Mouse (Mus musculus) fat pad, adult 2 months (tissue): ENCODE data around the gene Pip5k1b.

Source experiments
- DNase-seq: peaks from one replicate; pipeline ENCODE4 v3.0.0-alpha.2; 2011; ENCODE audit warnings: low read depth, low spot score; ENCODE audit errors: extremely low read depth

The Pip5k1b gene

GRCm38 (mm10) chr19:24352298-24352959 lies 203.2 kb downstream of the Pip5k1b start:
- DNase-seq, result no peak

DNA sequence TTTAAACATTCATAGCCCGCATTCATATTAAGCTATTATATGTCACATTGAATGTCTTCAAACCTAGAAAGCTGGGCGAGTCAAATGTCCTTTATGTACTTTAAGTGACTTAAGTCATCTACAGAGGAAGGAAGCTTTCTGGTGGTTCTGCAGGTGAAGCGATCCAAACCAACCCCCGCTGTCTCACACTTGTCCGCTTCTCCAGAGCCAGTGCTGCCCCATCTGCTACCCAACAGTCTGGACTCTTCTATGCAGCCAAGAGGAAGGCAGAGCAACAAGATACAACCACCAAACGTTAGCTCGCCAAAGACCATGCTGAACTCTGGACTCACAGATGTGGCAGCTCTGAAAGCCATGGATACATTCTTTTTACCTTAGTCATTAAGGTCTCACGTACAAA lies 211.2 kb downstream of the Pip5k1b start:
- DNase-seq, result no peak

DNA sequence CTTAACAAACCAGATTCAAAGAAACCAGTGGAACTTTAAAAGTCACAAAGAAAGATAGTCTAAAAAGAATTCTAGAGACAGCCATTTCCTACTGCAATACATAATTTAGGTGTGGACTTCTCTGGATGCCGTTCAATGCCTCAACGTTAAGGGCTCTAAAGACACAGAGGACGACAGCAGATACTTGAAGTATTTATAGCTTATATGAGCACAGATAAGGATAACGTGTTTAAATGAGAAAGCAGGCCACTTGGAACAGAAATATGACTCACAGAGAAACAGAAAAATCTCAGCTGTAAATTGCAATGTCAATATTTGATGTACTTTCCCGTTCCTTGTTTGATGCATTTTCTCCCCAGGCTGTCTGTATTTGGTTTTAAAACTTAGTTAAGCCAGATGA lies 212.9 kb downstream of the Pip5k1b start:
- DNase-seq, result no peak

- DNase-seq, result no peak
Measured at GRCm38 (mm10) chr19:24336370-24337076, 219.1 kb downstream of the Pip5k1b start.

DNA sequence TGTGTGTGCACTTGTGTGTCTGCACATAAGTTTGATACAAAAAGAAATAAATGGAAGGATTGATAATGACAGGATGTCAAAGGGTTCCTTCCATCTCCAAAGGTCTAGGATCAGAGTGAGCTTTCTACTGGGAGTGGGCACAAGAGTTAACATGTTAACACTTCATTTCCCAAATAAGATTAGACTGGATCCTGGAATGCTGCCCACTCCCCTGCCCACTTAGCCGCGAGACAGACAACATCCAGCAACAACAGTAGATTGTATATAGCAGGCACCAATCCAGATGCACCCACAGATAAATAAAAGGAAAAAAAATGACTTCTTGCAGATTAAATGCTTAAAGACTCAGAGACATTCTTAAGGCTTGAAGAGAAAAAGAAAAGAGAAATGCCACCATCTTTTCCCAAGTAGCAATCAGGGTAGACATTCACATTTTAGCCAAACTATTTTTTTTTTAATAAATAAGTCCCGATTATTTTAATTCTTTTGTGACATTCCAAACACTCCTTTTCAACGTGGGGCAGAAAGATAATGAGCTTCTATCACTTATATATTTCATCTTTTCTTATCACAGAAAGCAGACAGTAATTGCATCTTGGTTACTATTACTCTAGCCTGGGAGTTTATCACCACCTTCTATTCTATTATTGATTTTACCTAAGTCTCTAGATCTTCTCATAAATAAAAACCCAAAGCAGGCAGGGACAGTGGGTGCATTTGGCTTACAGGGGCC lies 219.9 kb downstream of the Pip5k1b start:
- no peak for DNase-seq

DNA sequence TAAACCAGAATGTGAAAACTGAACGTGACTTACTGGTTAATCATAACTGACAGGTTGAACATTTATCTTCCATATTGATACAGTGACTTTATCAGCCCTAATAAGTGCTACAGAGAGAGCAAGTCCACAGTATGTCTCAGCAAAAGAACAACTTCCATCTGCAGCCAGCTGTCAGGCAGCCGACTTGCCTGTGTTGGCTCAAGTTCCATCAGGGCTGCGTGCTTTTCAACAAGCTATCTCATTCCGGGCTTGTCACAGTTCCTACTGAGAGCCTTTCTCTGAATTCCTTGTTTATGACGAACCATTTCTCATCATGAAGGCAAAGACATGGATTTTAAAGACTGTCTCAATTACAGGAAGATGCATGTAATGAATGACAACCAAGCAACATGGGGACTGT lies 222.7 kb downstream of the Pip5k1b start:
- no peak for DNase-seq

DNA sequence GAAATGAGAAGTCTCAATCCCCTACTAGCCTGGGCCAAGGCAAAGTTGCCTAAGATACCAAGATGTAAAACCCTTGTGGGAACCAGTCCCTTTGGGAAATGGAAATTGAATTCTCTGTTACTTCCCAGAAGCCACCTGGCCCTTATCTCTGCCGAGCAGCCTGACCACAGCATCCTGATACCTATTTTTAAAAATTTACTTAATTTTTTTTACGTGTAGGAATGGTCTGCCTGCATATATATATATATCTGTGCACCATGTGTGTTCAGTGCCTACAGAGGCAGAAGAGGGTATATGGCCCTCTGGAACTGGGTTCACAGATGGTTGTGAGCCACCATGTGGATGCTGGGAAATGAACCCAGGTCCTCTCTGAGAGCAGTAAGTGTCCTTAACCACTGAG lies 224.4 kb downstream of the Pip5k1b start:
- DNase-seq, result no peak

DNA sequence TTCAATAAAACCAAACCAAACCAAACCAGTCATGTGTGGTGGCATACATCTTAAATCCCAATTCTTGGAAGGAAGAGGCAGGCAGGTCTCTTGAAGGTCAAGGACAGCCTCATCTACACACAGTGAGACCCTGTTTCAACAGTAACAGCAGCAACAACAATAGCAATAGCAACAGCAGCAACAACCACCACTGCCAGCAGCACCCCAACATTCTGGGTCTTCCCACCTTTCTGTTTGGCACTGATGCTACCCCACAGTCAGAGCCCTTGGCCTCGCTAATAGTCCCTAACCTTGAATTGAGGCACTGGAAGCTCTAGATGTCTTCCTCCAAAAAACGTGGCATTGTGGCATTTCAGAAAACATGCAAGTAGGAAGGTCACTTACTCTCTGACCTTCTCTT lies 225.3 kb downstream of the Pip5k1b start:
- no peak for DNase-seq

DNA sequence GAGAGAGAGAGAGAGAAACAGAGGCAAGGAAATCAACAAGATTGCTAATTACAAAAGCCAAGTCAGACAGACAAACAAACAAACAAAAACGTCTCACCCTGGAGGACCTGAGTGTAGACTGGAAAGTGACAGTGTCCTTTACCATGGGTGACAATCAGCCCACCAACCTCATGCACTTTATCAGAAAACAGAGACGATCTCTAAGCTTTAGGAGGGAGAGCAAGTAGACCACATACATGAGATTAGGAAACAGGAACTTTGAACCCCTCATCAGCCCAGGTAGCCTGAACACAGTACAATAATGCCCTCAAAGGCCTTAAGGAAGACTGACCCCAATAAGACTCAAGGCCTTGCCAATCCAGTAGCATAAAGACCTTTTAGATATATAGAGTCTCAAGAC lies 227.8 kb downstream of the Pip5k1b start:
- no peak for DNase-seq

- DNase-seq, result no peak
Measured at GRCm38 (mm10) chr19:24326969-24327368, 228.7 kb downstream of the Pip5k1b start.

DNA sequence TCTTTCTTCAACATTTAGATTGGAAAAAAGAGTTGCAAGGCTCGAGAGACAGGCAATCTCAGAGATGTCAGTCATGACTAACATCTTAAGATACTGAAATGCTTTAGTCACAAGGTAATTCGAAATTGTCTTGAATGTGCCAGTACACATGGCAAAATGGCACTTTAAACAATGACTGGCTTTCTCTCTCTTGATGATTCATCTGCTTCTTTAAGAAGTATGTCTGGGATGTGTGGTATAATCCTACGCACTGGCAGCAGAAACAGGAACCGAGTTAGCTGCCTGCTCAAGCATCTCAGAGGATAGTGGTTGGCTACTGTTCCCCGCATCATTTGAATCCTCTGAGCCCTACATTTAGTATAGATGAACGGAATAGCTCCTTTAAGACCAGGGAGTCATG lies 230.0 kb downstream of the Pip5k1b start:
- no peak for DNase-seq

DNA sequence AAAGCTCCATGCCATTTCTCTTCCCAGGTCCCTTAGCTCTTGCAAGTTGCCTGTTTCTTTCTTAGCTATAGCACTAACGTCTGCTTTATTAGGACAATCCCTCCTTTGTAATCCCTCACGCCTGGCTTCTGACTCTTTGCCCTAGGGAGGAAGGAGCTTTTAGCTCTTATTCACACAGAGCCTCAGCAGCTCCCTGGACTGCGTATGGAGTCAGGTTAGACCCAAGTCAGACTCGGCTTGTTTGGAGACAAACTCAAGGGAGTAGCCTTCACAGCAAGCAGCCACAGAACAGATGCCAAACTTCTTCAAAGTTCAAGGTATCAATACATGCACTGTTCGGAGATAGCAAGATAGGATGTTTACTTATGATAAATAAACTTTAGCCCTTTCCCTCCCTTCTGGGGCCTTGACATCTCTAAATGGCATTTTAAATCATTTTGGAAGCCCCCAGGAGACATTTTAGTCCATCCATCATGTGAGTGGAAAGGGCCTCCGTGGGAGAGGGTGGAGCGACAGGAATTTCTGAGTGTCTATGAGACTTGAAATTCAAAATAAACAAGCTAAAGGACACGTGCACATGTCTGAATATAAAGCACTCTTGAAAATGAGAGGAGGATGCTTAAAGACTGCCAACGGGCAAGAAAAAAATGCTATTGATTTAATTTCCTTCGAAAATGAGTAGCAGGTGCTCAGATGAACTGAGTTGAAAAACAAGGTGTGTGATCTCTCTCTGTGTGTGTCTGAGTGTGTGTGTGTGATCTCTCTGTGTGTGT lies 231.6 kb downstream of the Pip5k1b start:
- DNase-seq, result no peak

GRCm38 (mm10) chr19:24321900-24322311 lies 233.8 kb downstream of the Pip5k1b start:
- no peak for DNase-seq

DNA sequence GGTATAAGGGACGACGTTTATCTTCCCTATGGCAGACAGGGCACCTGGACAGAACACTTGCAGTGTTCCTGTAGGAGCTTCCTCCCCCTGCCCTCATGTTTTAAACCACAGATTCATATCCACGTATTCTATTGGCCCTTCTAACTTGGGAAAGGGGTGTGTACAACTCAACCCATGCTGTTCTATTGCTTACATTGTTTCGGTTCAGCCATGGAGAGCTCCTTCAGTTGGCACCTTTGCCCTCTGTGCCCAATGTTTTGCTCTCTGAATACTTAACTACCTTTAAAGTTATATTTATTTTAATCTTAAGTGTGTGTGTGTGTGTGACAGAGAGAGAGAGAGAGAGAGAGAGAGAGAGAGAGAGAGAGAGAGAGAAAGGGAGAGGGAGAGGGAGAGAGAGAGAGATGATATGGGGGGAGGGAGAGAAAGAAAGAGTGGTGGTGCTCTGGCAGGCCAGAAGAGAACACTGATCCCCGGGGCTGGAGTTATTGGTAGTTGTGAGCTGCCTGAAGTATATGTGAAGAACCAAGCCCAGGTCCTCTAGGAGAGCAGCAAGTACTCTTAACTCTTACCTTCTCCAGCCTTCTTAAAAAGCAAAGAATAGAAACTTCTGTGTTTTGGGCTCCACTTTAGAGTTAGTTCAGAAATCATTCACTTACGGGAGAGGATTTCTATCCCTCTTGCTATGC lies 234.3 kb downstream of the Pip5k1b start:
- DNase-seq, result no peak

- DNase-seq, result no peak
Measured at GRCm38 (mm10) chr19:24318172-24318571, 237.5 kb downstream of the Pip5k1b start.

- no peak for DNase-seq
Measured at GRCm38 (mm10) chr19:24317731-24318130, 237.9 kb downstream of the Pip5k1b start.

- no peak for DNase-seq
Measured at GRCm38 (mm10) chr19:24317038-24317591, 238.6 kb downstream of the Pip5k1b start.

- DNase-seq, result no peak
Measured at GRCm38 (mm10) chr19:24316060-24316725, 239.5 kb downstream of the Pip5k1b start.

GRCm38 (mm10) chr19:24315234-24315633 lies 240.4 kb downstream of the Pip5k1b start:
- DNase-seq, result no peak

DNA sequence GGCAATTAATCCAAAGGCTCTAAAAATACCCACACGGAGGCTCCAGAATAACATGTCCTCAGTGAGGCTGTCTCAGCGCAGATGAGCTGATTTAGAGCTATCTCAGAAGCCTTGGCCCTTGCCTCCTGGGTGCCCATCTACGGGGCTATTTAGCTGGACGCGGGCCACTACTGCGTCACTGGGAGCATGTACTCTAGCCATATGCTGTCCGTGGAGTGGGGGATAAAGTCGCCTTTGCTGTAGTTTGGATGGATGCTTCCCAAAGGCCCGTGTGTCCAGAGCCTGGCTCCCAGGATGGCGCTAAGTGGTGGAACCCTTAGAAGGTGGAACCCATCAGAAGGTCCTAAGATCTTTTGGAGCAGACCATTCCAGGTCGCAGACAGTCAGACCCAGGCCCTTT lies 241.0 kb downstream of the Pip5k1b start:
- DNase-seq, result no peak
